Mouse (Mus musculus) C2C12 (cell line): ENCODE measurements around the gene Ephb6. TPM values are rescaled to one million over a fixed set of nuclear protein-coding genes. Genes with fewer than 3 reads are reported as not detected.

Experiments
- H3K27me3 ChIP-seq: one replicate; pipeline ENCODE4 v1.6.1; 2011; ENCODE audit not compliant: control insufficient read depth, insufficient read depth, insufficient read length
- H3K36me3 ChIP-seq: one replicate; pipeline ENCODE4 v1.6.1; 2011; ENCODE audit not compliant: control insufficient read depth, insufficient read depth
- H3K4me3 ChIP-seq: one replicate; pipeline ENCODE4 v1.5.1; 2011; ENCODE audit warnings: mild to moderate bottlenecking, control low read depth; ENCODE audit not compliant: poor library complexity, insufficient read depth, severe bottlenecking
- H3K79me2 ChIP-seq: one replicate; pipeline ENCODE4 v1.6.1; 2011; ENCODE audit not compliant: control insufficient read depth, insufficient read depth
- H3K79me3 ChIP-seq: one replicate; pipeline ENCODE4 v1.6.1; 2011; ENCODE audit warnings: low read depth, control low read depth
- H3ac ChIP-seq: one replicate; pipeline ENCODE3; 2011; ENCODE audit warnings: low read depth; ENCODE audit not compliant: control insufficient read depth, insufficient read length
- CEBPB ChIP-seq: IDR thresholded peaks from one replicate; pipeline ENCODE4 v1.6.1; 2011; ENCODE audit warnings: low read depth, mild to moderate bottlenecking, control low read depth, moderate library complexity
- CTCF ChIP-seq: IDR thresholded peaks from one replicate; pipeline ENCODE4 v1.5.1; 2011; ENCODE audit not compliant: control insufficient read depth, insufficient read depth, insufficient read length
- FOSL1 ChIP-seq: IDR thresholded peaks from one replicate; pipeline ENCODE4 v1.8.0; 2011; ENCODE audit warnings: mild to moderate bottlenecking, low read length; ENCODE audit not compliant: poor library complexity, insufficient read depth, severe bottlenecking
- MAX ChIP-seq: IDR thresholded peaks from one replicate; pipeline ENCODE4 v1.6.1; 2011; ENCODE audit warnings: mild to moderate bottlenecking, control low read depth
- MYOD1 ChIP-seq: IDR thresholded peaks from one replicate; pipeline ENCODE4 v1.6.1; 2011; ENCODE audit warnings: low read depth; ENCODE audit not compliant: control insufficient read depth, insufficient read length
- MYOG ChIP-seq: IDR thresholded peaks from one replicate; pipeline ENCODE4 v1.6.1; 2011; ENCODE audit not compliant: control insufficient read depth, insufficient read length; ENCODE audit errors: extremely low read depth
- USF1 ChIP-seq: IDR thresholded peaks from one replicate; pipeline ENCODE4 v1.6.1; 2011; ENCODE audit warnings: low read depth, mild to moderate bottlenecking, control low read depth, moderate library complexity
- polyA plus RNA-seq: library from polyadenylated mRNA; unstranded; fragments of >200 nt; fragmentation: generic; extraction: Trizol; gene quantifications from one replicate; pipeline ENCODE4 v1.2.1, GENCODE M21; 2012; ENCODE audit warnings: missing spikeins

The Ephb6 gene
- polyA plus RNA-seq, 1 experiment, result 13.0 TPM

DNA sequence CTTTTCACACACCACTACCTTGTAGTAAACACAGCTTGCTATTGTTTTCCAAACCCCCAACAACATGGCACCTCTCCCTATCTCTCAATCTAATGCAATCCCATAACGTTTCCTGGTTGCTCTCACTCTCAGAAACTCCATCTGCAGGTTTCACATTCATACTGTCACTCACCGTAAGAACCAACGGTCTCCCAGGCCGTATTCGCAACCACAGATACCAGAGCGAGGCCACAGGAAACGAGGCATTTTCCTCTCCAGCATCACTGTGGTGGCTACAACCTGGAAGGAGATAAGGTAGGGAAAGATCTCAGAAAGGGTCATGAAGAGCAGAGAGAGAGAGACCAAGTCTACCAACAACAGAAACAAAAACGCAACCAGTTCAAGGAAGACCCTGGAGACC, 49.4 kb downstream of the Ephb6 start:
- Histone ChIP-seq H3K79me3 (no peaks in the 10 kb centered on the region), H3K4me3 (no peak overlapping the region), H3K27me3 (no peaks in the 10 kb centered on the region), H3K36me3 (no peaks in the 10 kb centered on the region), H3ac (no peak overlapping the region), H3K79me2 (no peaks in the 10 kb centered on the region)
- TF ChIP-seq CEBPB (no peak), CTCF (no peak), MYOG (no peak), MYOD1 (no peak), FOSL1 (no peak), MAX (no peak), USF1 (no peak)

DNA sequence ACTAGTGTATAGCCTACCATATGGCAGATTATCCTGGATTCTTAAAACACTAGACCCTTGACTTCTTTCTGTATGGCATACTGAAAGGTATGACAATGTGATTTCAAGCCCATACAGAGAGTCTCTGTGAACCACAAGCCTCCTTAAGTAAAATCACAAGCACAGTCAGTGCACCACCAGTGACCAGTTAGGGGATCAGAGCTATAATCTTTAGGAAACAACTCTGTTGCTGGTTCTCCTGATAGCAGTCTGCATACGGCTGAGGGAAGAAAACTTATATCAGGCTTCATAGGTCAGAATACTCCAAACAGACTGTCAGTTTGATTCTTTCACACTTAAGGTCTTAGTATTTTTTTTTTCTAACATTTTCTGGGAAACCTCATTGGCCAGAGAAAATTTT, 53.2 kb downstream of the Ephb6 start:
- no peaks in the 10 kb centered on the region for H3K79me2 ChIP-seq

DNA sequence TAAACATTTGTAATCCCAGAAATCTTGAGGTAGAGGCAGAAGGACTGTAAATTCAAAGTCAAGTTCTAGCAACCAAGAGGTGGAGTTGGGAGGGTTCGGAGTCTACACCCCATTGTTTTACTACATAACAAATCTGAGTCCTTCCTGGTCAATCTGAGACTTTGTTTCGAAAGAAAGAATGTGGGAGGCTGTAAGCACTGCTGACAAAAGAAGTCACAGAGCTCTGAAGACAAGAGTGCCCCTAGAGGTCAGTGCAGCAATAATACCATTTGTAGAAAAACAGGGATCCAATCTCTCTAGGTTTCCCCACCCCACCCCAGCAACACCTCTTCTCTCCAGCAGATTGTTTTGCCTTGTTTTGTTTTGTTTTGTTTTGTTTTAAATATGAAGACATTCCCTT, 57.0 kb downstream of the Ephb6 start:
- TF ChIP-seq FOSL1 (no peak), CTCF (no peak), MYOD1 (no peak), USF1 (no peak), MAX (no peak), CEBPB (no peak), MYOG (no peak)
- Histone ChIP-seq H3ac (no peak overlapping the region), H3K27me3 (no peaks in the 10 kb centered on the region), H3K4me3 (no peak overlapping the region), H3K79me2 (no peaks in the 10 kb centered on the region), H3K36me3 (no peaks in the 10 kb centered on the region), H3K79me3 (no peaks in the 10 kb centered on the region)

More for the DNA sequence above, 53.2 kb downstream of the Ephb6 start:
- Histone ChIP-seq H3K79me3 (no peaks in the 10 kb centered on the region), H3K36me3 (no peaks in the 10 kb centered on the region), H3K27me3 (no peaks in the 10 kb centered on the region), H3ac (no peak overlapping the region), H3K4me3 (no peak overlapping the region)
- TF ChIP-seq CEBPB (no peak), MYOG (no peak), MYOD1 (no peak), CTCF (no peak), FOSL1 (no peak), MAX (no peak), USF1 (no peak)

Other genes starting within 250 kb of the Ephb6 start
- not detected for gene Prss3, start 227.8 kb upstream of the Ephb6 start, polyA plus RNA-seq
- not detected for gene Gm5771, start 213.1 kb upstream of the Ephb6 start, polyA plus RNA-seq
- gene Gm10334, start 159.3 kb upstream of the Ephb6 start, polyA plus RNA-seq, result not detected
- not detected for gene Prss1, start 146.6 kb upstream of the Ephb6 start, polyA plus RNA-seq
- 0.77 TPM for gene Prss2, start 83.7 kb upstream of the Ephb6 start, polyA plus RNA-seq
- gene Trpv6, start 30.9 kb downstream of the Ephb6 start, polyA plus RNA-seq, result 0.09 TPM
- not detected for gene Trpv5, start 75.3 kb downstream of the Ephb6 start, polyA plus RNA-seq
- not detected for gene Llcfc1, start 78.9 kb downstream of the Ephb6 start, polyA plus RNA-seq
- not detected for gene Kel, start 98.9 kb downstream of the Ephb6 start, polyA plus RNA-seq
- gene Olfr459, start 169.7 kb downstream of the Ephb6 start, polyA plus RNA-seq, result not detected
- not detected for gene Pip, start 242.1 kb downstream of the Ephb6 start, polyA plus RNA-seq
- not detected for gene Sval2, start 247.5 kb downstream of the Ephb6 start, polyA plus RNA-seq